In the genomic region with DNA sequence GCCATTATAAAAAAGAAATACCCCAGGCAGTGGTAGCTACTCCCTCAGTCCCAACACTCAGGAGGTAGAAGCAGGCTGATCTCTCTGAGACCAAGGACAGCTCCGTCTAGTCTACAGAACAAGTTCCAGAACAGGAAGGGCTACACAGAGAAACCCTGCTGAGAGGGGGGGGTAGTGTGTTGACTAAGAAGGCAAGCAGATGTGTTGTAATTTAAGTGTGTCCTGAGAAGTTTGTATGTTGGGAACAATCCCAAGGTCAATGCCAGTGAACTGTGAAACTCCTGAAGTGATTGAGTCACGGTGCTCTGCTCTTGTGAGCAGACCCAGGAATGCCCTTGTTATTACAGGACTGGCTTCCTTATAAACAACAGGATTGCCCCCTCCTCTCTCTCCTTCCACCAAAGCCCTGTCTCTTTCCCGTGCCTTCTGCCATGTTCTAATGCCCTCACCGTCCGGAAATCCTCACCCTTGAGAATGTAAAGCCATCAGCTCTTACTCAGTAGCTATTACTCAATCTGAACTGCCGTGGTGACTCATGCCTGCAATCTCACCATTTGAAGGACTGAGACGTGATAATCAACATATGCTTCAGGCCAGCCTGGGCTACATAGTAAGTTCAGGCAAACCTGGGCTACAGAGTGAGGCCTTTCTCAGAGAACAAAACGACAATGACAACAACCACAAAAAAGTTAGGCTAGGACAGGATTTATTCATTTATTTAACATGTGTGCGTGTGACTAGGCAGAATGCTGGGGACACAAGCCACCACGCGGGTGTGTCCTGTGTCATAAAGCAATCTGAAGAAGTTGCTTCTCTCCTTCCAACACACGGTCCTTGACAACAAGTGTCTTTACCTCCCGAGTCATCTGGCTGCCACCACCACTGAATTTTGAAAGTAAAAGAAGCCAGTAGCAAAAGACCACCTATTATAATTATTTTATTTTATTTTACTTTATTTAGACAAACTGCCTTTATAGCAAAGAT, we compare ENCODE assay signal across 12 mouse cellular contexts. TPM values are rescaled to one million over a fixed set of nuclear protein-coding genes. Genes with fewer than 3 reads are reported as not detected.
DNase-seq lines count a peak whose midpoint lies in the region; ATAC-seq lines count a peak whose summit lies in the region.
"Had no signal": no experiment of that assay in that cellular context is flagged by ENCODE, and none has a peak within 500 bp of the region (broad histone marks: within the 10 kb centered on the region; RNA-seq: fewer than 3 reads in every experiment).

No protein-coding gene starts in this region.

- WGBS in macrophage (ENCODE audit: missing documents) = 49% methylated on average over 13 of the region's 13 CpGs
- 79% methylated on average over 13 of the region's 13 CpGs for WGBS in neural tube, embryonic 15.5 days
- WGBS in forebrain, embryonic 13.5 days = 84% methylated on average over 13 of the region's 13 CpGs

- peak; percentile 66 for DNase-seq in adrenal gland, adult 2 months
- DNase-seq in adrenal gland, postnatal 4 days (ENCODE audit: low spot score in 2 of 2) = no peak
- DNase-seq in 416B (ENCODE audit: low read depth) = peak; percentile 94
- DNase-seq in heart, postnatal 10 days = no peak
- DNase-seq: cerebellum, postnatal 25 days; left cerebral cortex, postnatal 4 days had no signal

- 0 out of 2 replicates have a peak, but pooled peaks have one; percentile 36 for ATAC-seq in common myeloid progenitor, adult 5-6 weeks (replicated peaks; ENCODE audit: low read depth, poor library complexity, severe bottlenecking)
- no peak for ATAC-seq in neural tube, embryonic 15.5 days (ENCODE audit: low FRiP score)
- no peak for ATAC-seq in forebrain, embryonic 13.5 days

- no peaks in the 10 kb centered on the region for H3K9me3 ChIP-seq in neural tube, embryonic 15.5 days (replicated peaks)
- H3K9me3 ChIP-seq in forebrain, embryonic 13.5 days (replicated peaks) = no peaks in the 10 kb centered on the region
- H3K9me3 ChIP-seq: hindbrain, embryonic 13.5 days; lung, embryonic 15.5 days had no signal

- H3K9ac ChIP-seq in neural tube, embryonic 15.5 days (replicated peaks) = no peak overlapping the region
- no peak overlapping the region for H3K9ac ChIP-seq in forebrain, embryonic 13.5 days
- H3K9ac ChIP-seq: hindbrain, embryonic 13.5 days; lung, embryonic 15.5 days had no signal

- H3K27ac ChIP-seq in macrophage = peak overlapping the region; percentile 17
- H3K27ac ChIP-seq in neural tube, embryonic 15.5 days (replicated peaks) = no peak overlapping the region
- no peak overlapping the region for H3K27ac ChIP-seq in forebrain, embryonic 13.5 days
- H3K27ac ChIP-seq: hindbrain, embryonic 13.5 days; lung, embryonic 15.5 days had no signal

- H3K4me1 ChIP-seq in neural tube, embryonic 15.5 days = no peaks in the 10 kb centered on the region
- no peaks in the 10 kb centered on the region for H3K4me1 ChIP-seq in forebrain, embryonic 13.5 days
- H3K4me1 ChIP-seq: hindbrain, embryonic 13.5 days; lung, embryonic 15.5 days had no signal

- intact Hi-C loops in heart, postnatal 10 days (cut with DNase I) = no loop called here

- no peaks in the 10 kb centered on the region for H3K79me2 ChIP-seq in macrophage (ENCODE audit: inconsistent target)

- no peak overlapping the region for H3K4me2 ChIP-seq in neural tube, embryonic 15.5 days
- no peak overlapping the region for H3K4me2 ChIP-seq in forebrain, embryonic 13.5 days
- H3K4me2 ChIP-seq: hindbrain, embryonic 13.5 days; lung, embryonic 15.5 days had no signal

- no peaks in the 10 kb centered on the region for H3K27me3 ChIP-seq in neural tube, embryonic 15.5 days (replicated peaks)
- H3K27me3 ChIP-seq in forebrain, embryonic 13.5 days = no peaks in the 10 kb centered on the region
- H3K27me3 ChIP-seq: hindbrain, embryonic 13.5 days; lung, embryonic 15.5 days had no signal

- no peaks in the 10 kb centered on the region for H3K36me3 ChIP-seq in macrophage (ENCODE audit: inconsistent target)
- H3K36me3 ChIP-seq in neural tube, embryonic 15.5 days = no peaks in the 10 kb centered on the region
- no peaks in the 10 kb centered on the region for H3K36me3 ChIP-seq in forebrain, embryonic 13.5 days (ENCODE audit: poor library complexity, severe bottlenecking)
- H3K36me3 ChIP-seq: hindbrain, embryonic 13.5 days; lung, embryonic 15.5 days had no signal

- H3K4me3 ChIP-seq in macrophage (ENCODE audit: inconsistent target) = no peak overlapping the region
- H3K4me3 ChIP-seq in neural tube, embryonic 15.5 days (replicated peaks) = no peak overlapping the region
- H3K4me3 ChIP-seq in forebrain, embryonic 13.5 days = no peak overlapping the region
- H3K4me3 ChIP-seq: hindbrain, embryonic 13.5 days; lung, embryonic 15.5 days had no signal

RNA-seq across cellular contexts. Expression of a gene that starts 12.5 kb away (rescaled TPM):
- total RNA-seq in adrenal gland, adult 2 months (2021) = 1 to 10 TPM; 7.1 to 7.9 TPM
- 1.5 and 2.2 TPM in 2 replicates for polyA plus RNA-seq in adrenal gland, adult 2 months (2012; rRNA removed)
- 10 to 100 TPM; 13.5 to 13.6 TPM for total RNA-seq in adrenal gland, postnatal 4 days (2021)
- 16.4 and 17.8 TPM in 2 replicates for total RNA-seq in common myeloid progenitor, adult 5-6 weeks (2017)
- 10 to 100 TPM in 4 of 26 experiments, 1 to 10 TPM in 16, under 1 TPM in 3, not detected in 3; 0.50 to 14.0 (median 5.0) TPM for total RNA-seq in macrophage (2018; cell fraction: chromatin; rRNA removed)
- 1 to 10 TPM in 24 of 26 experiments, under 1 TPM in 2; 0.42 to 6.6 (median 4.5) TPM for total RNA-seq in macrophage (2018; cell fraction: cytosol; rRNA removed)
- total RNA-seq in macrophage (2018; cell fraction: nucleus; rRNA removed) = 10 to 100 TPM in 6 of 26 experiments, 1 to 10 TPM in 18, under 1 TPM in 1, not detected in 1; 0.63 to 13.9 (median 4.1) TPM
- polyA plus RNA-seq in macrophage (2018) = 1.9 to 6.5 TPM (median 4.3 TPM) in 3 replicates
- 13.9 and 16.9 TPM in 2 replicates for polyA plus RNA-seq in neural tube, embryonic 15.5 days (2015; fragmentation: Nextera tagmentation; extraction: Ambion mirVana)
- 1 to 10 TPM; 6.7 to 7.1 TPM for total RNA-seq in heart, postnatal 10 days (2021)
- polyA plus RNA-seq in forebrain, embryonic 13.5 days (2015; fragmentation: Nextera tagmentation; extraction: Ambion mirVana) = 26.1 and 28.1 TPM in 2 replicates

RNA-seq across cellular contexts. Expression of a gene that starts 34.1 kb away (rescaled TPM):
- total RNA-seq in adrenal gland, adult 2 months (2021) = 10 to 100 TPM; 15.6 to 32.1 TPM
- polyA plus RNA-seq in adrenal gland, adult 2 months (2012; rRNA removed) = 16.3 and 20.1 TPM in 2 replicates
- total RNA-seq in adrenal gland, postnatal 4 days (2021) = 10 to 100 TPM; 12.5 to 14.3 TPM
- 1.6 and 3.2 TPM in 2 replicates for total RNA-seq in common myeloid progenitor, adult 5-6 weeks (2017)
- total RNA-seq in macrophage (2018; cell fraction: chromatin; rRNA removed) = 10 to 100 TPM in 16 of 26 experiments, 1 to 10 TPM in 10; 1.3 to 25.9 (median 11.4) TPM
- 10 to 100 TPM in 23 of 26 experiments, 1 to 10 TPM in 3; 3.5 to 45.1 (median 25.7) TPM for total RNA-seq in macrophage (2018; cell fraction: cytosol; rRNA removed)
- 10 to 100 TPM in 21 of 26 experiments, 1 to 10 TPM in 5; 3.2 to 47.9 (median 22.7) TPM for total RNA-seq in macrophage (2018; cell fraction: nucleus; rRNA removed)
- 12.3 to 18.2 TPM (median 13.4 TPM) in 3 replicates for polyA plus RNA-seq in macrophage (2018)
- polyA plus RNA-seq in neural tube, embryonic 15.5 days (2015; fragmentation: Nextera tagmentation; extraction: Ambion mirVana) = 11.9 and 14.2 TPM in 2 replicates
- total RNA-seq in heart, postnatal 10 days (2021) = 1 to 10 TPM; 4.5 to 5.5 TPM
- polyA plus RNA-seq in forebrain, embryonic 13.5 days (2015; fragmentation: Nextera tagmentation; extraction: Ambion mirVana) = 6.3 and 7.0 TPM in 2 replicates

RNA-seq across cellular contexts. Expression of a gene that starts 53.9 kb away (rescaled TPM):
- total RNA-seq in adrenal gland, adult 2 months (2021) = 10 to 100 TPM; 47.0 to 79.3 TPM
- 8.9 and 12.5 TPM in 2 replicates for polyA plus RNA-seq in adrenal gland, adult 2 months (2012; rRNA removed)
- total RNA-seq in adrenal gland, postnatal 4 days (2021) = 10 to 100 TPM; 48.5 to 59.9 TPM
- total RNA-seq in common myeloid progenitor, adult 5-6 weeks (2017) = 15.0 and 17.9 TPM in 2 replicates
- total RNA-seq in macrophage (2018; cell fraction: chromatin; rRNA removed) = 10 to 100 TPM in 20 of 26 experiments, 1 to 10 TPM in 6; 5.1 to 24.7 (median 15.8) TPM
- total RNA-seq in macrophage (2018; cell fraction: cytosol; rRNA removed) = 10 to 100 TPM; 10.3 to 23.4 (median 15.2) TPM
- total RNA-seq in macrophage (2018; cell fraction: nucleus; rRNA removed) = 10 to 100 TPM in 22 of 26 experiments, 1 to 10 TPM in 4; 7.0 to 23.9 (median 14.3) TPM
- 9.3 to 18.7 TPM (median 9.9 TPM) in 3 replicates for polyA plus RNA-seq in macrophage (2018)
- polyA plus RNA-seq in neural tube, embryonic 15.5 days (2015; fragmentation: Nextera tagmentation; extraction: Ambion mirVana) = 6.5 and 8.5 TPM in 2 replicates
- 10 to 100 TPM; 29.2 to 29.4 TPM for total RNA-seq in heart, postnatal 10 days (2021)
- polyA plus RNA-seq in forebrain, embryonic 13.5 days (2015; fragmentation: Nextera tagmentation; extraction: Ambion mirVana) = 17.5 and 18.7 TPM in 2 replicates

RNA-seq across cellular contexts. Expression of a gene that starts 57.3 kb away (rescaled TPM):
- 100 to 1,000 TPM; 369 to 456 TPM for total RNA-seq in adrenal gland, adult 2 months (2021)
- 31.5 and 38.6 TPM in 2 replicates for polyA plus RNA-seq in adrenal gland, adult 2 months (2012; rRNA removed)
- total RNA-seq in adrenal gland, postnatal 4 days (2021) = 100 to 1,000 TPM; 533 to 549 TPM
- 1,728 and 2,046 TPM in 2 replicates for total RNA-seq in common myeloid progenitor, adult 5-6 weeks (2017)
- total RNA-seq in macrophage (2018; cell fraction: chromatin; rRNA removed) = 100 to 1,000 TPM in 2 of 26 experiments, 10 to 100 TPM in 24; 20.4 to 119 (median 53.5) TPM
- total RNA-seq in macrophage (2018; cell fraction: cytosol; rRNA removed) = 100 to 1,000 TPM; 377 to 989 (median 481) TPM
- 100 to 1,000 TPM in 15 of 26 experiments, 10 to 100 TPM in 11; 59.3 to 224 (median 111) TPM for total RNA-seq in macrophage (2018; cell fraction: nucleus; rRNA removed)
- 516 to 719 TPM (median 630 TPM) in 3 replicates for polyA plus RNA-seq in macrophage (2018)
- 1,367 and 1,513 TPM in 2 replicates for polyA plus RNA-seq in neural tube, embryonic 15.5 days (2015; fragmentation: Nextera tagmentation; extraction: Ambion mirVana)
- total RNA-seq in heart, postnatal 10 days (2021) = 100 to 1,000 TPM; 546 to 631 TPM
- 1,115 and 1,299 TPM in 2 replicates for polyA plus RNA-seq in forebrain, embryonic 13.5 days (2015; fragmentation: Nextera tagmentation; extraction: Ambion mirVana)

RNA-seq across cellular contexts. Expression of a gene that starts 59.2 kb away (rescaled TPM):
- total RNA-seq in adrenal gland, adult 2 months (2021) = 100 to 1,000 TPM in 1 of 2 experiments, 10 to 100 TPM in 1; 93.2 to 112 TPM
- polyA plus RNA-seq in adrenal gland, adult 2 months (2012; rRNA removed) = 8.5 and 11.2 TPM in 2 replicates
- 100 to 1,000 TPM; 110 to 116 TPM for total RNA-seq in adrenal gland, postnatal 4 days (2021)
- 412 and 457 TPM in 2 replicates for total RNA-seq in common myeloid progenitor, adult 5-6 weeks (2017)
- 100 to 1,000 TPM in 2 of 26 experiments, 10 to 100 TPM in 24; 42.8 to 106 (median 71.4) TPM for total RNA-seq in macrophage (2018; cell fraction: chromatin; rRNA removed)
- total RNA-seq in macrophage (2018; cell fraction: cytosol; rRNA removed) = 100 to 1,000 TPM in 5 of 26 experiments, 10 to 100 TPM in 21; 78.3 to 119 (median 90.3) TPM
- 10 to 100 TPM; 37.0 to 80.7 (median 58.0) TPM for total RNA-seq in macrophage (2018; cell fraction: nucleus; rRNA removed)
- 98.0 to 366 TPM (median 125 TPM) in 3 replicates for polyA plus RNA-seq in macrophage (2018)
- 135 and 146 TPM in 2 replicates for polyA plus RNA-seq in neural tube, embryonic 15.5 days (2015; fragmentation: Nextera tagmentation; extraction: Ambion mirVana)
- total RNA-seq in heart, postnatal 10 days (2021) = 10 to 100 TPM; 71.0 to 77.5 TPM
- 162 and 175 TPM in 2 replicates for polyA plus RNA-seq in forebrain, embryonic 13.5 days (2015; fragmentation: Nextera tagmentation; extraction: Ambion mirVana)

Comparison
In these comparisons a context has a peak if more than half of its experiments do, and no peak if none do; other contexts are left out.
1. DNase-seq: peak in adrenal gland, adult 2 months (single experiment) and 416B (single experiment); none in adrenal gland, postnatal 4 days (0 of 2) and heart, postnatal 10 days (0 of 2).